Mouse (Mus musculus): Measurements from ENCODE around the gene Htr3b. TPM values are rescaled to one million over a fixed set of nuclear protein-coding genes. Genes with fewer than 3 reads are reported as not detected.
"Not testable (repeated sequence)": the region's sequence is repeated elsewhere in the genome, so short reads cannot be mapped to it uniquely, and the experiment has no call there.

Gene Htr3b
- polyA plus RNA-seq, 1 experiment from 2014 or later, result 0.36 TPM

GRCm38 (mm10) chr9:48984845-48985707 lies 20.3 kb upstream of the Htr3b start, which contains the start of gene Usp28:
Usp28 (plus strand) TSS chr9:48985375.
- peak within 1 kb of the TSS; percentile 63 for H3K9ac ChIP-seq (replicated peaks; ENCODE audit: low read depth, low read length)
- H3K36me3 ChIP-seq (ENCODE audit: control insufficient read depth, insufficient read depth, low read length), result no peaks in the 10 kb centered on the region
- H3K27me3 ChIP-seq (ENCODE audit: control insufficient read depth, insufficient read depth, low read length), result no peaks in the 10 kb centered on the region
- peaks cover 13% of the 10 kb centered on the region; the same call in 1 of the 2 replicates for H3K4me1 ChIP-seq (ENCODE audit: control insufficient read depth, insufficient read depth, low read length)
- peak; percentile 95 for ATAC-seq (ENCODE audit: insufficient number of reproducible peaks, insufficient read depth, low FRiP score, low read depth)
- peak within 1 kb of the TSS; percentile 71 for H3K4me3 ChIP-seq (ENCODE audit: low read depth, low read length)
- WGBS, result under 1% methylated on average over 89 of the region's 94 CpGs
- peak within 1 kb of the TSS; percentile 64 for H3K4me2 ChIP-seq (replicated peaks; ENCODE audit: low read depth, low read length)
- H3K9me3 ChIP-seq (ENCODE audit: control insufficient read depth, low read depth, low read length), result no peaks in the 10 kb centered on the region
- peak within 1 kb of the TSS; percentile 84 for H3K27ac ChIP-seq (ENCODE audit: low read length)

- Histone ChIP-seq H3K36me3 (ENCODE audit: control insufficient read depth, insufficient read depth, low read length) (no peaks in the 10 kb centered on the region), H3K4me2 (replicated peaks; ENCODE audit: low read depth, low read length) (peak overlapping the region; percentile 64), H3K9me3 (ENCODE audit: control insufficient read depth, low read depth, low read length) (no peaks in the 10 kb centered on the region), H3K4me1 (ENCODE audit: control insufficient read depth, insufficient read depth, low read length) (peaks cover 13% of the 10 kb centered on the region; the same call in 1 of the 2 replicates), H3K4me3 (ENCODE audit: low read depth, low read length) (peak overlapping the region; percentile 71), H3K27me3 (ENCODE audit: control insufficient read depth, insufficient read depth, low read length) (no peaks in the 10 kb centered on the region), H3K9ac (replicated peaks; ENCODE audit: low read depth, low read length) (peak overlapping the region; percentile 61), H3K27ac (ENCODE audit: low read length) (peak overlapping the region; percentile 84)
- no peak for ATAC-seq (ENCODE audit: insufficient number of reproducible peaks, insufficient read depth, low FRiP score, low read depth)
- 18% methylated on average over 8 of the region's 8 CpGs for WGBS
Measured at GRCm38 (mm10) chr9:48984320-48984844, 19.6 kb upstream of the Htr3b start.

GRCm38 (mm10) chr9:48983801-48984200 lies 19.0 kb upstream of the Htr3b start:
- H3K4me1 ChIP-seq (ENCODE audit: control insufficient read depth, insufficient read depth, low read length), result peaks cover 13% of the 10 kb centered on the region; the same call in 1 of the 2 replicates
- H3K36me3 ChIP-seq (ENCODE audit: control insufficient read depth, insufficient read depth, low read length); H3K9me3 ChIP-seq (ENCODE audit: control insufficient read depth, low read depth, low read length); H3K9ac ChIP-seq (replicated peaks; ENCODE audit: low read depth, low read length); H3K27me3 ChIP-seq (ENCODE audit: control insufficient read depth, insufficient read depth, low read length); ATAC-seq (ENCODE audit: insufficient number of reproducible peaks, insufficient read depth, low FRiP score, low read depth); H3K4me3 ChIP-seq (ENCODE audit: low read depth, low read length); H3K27ac ChIP-seq (ENCODE audit: low read length): not testable (repeated sequence)
- WGBS, result 95% methylated on average over 6 of the region's 6 CpGs
- H3K4me2 ChIP-seq (replicated peaks; ENCODE audit: low read depth, low read length), result peak overlapping the region; percentile 64; the same call in 1 of the 2 replicates

- H3K4me1 ChIP-seq (ENCODE audit: control insufficient read depth, insufficient read depth, low read length), result peaks cover 2% of the 10 kb centered on the region; the same call in 1 of the 2 replicates
- ATAC-seq (ENCODE audit: insufficient number of reproducible peaks, insufficient read depth, low FRiP score, low read depth), result no peak
- H3K4me2 ChIP-seq (replicated peaks; ENCODE audit: low read depth, low read length), result no peak overlapping the region
- no peak overlapping the region for H3K9ac ChIP-seq (replicated peaks; ENCODE audit: low read depth, low read length)
- no peak overlapping the region for H3K4me3 ChIP-seq (ENCODE audit: low read depth, low read length)
- no peaks in the 10 kb centered on the region for H3K9me3 ChIP-seq (ENCODE audit: control insufficient read depth, low read depth, low read length)
- H3K27ac ChIP-seq (ENCODE audit: low read length), result no peak overlapping the region
- H3K27me3 ChIP-seq (ENCODE audit: control insufficient read depth, insufficient read depth, low read length), result no peaks in the 10 kb centered on the region
- no peaks in the 10 kb centered on the region for H3K36me3 ChIP-seq (ENCODE audit: control insufficient read depth, insufficient read depth, low read length)
Measured at GRCm38 (mm10) chr9:48981827-48982226, 17.0 kb upstream of the Htr3b start.

GRCm38 (mm10) chr9:48980781-48981180 lies 16.0 kb upstream of the Htr3b start:
- H3K27me3 ChIP-seq (ENCODE audit: control insufficient read depth, insufficient read depth, low read length), result no peaks in the 10 kb centered on the region
- H3K36me3 ChIP-seq (ENCODE audit: control insufficient read depth, insufficient read depth, low read length), result no peaks in the 10 kb centered on the region
- no peak overlapping the region for H3K9ac ChIP-seq (replicated peaks; ENCODE audit: low read depth, low read length)
- WGBS, result 78% methylated on average over 3 of the region's 3 CpGs
- no peak overlapping the region for H3K4me2 ChIP-seq (replicated peaks; ENCODE audit: low read depth, low read length)
- H3K4me1 ChIP-seq (ENCODE audit: control insufficient read depth, insufficient read depth, low read length), result no peaks in the 10 kb centered on the region
- H3K27ac ChIP-seq (ENCODE audit: low read length), result no peak overlapping the region
- no peak for ATAC-seq (ENCODE audit: insufficient number of reproducible peaks, insufficient read depth, low FRiP score, low read depth)
- H3K4me3 ChIP-seq (ENCODE audit: low read depth, low read length), result no peak overlapping the region
- H3K9me3 ChIP-seq (ENCODE audit: control insufficient read depth, low read depth, low read length), result no peaks in the 10 kb centered on the region

GRCm38 (mm10) chr9:48980371-48980770 lies 15.6 kb upstream of the Htr3b start:
- Histone ChIP-seq H3K4me2 (replicated peaks; ENCODE audit: low read depth, low read length) (no peak overlapping the region), H3K9ac (replicated peaks; ENCODE audit: low read depth, low read length) (no peak overlapping the region), H3K4me1 (ENCODE audit: control insufficient read depth, insufficient read depth, low read length) (no peaks in the 10 kb centered on the region), H3K27ac (ENCODE audit: low read length) (no peak overlapping the region), H3K4me3 (ENCODE audit: low read depth, low read length) (no peak overlapping the region), H3K36me3 (ENCODE audit: control insufficient read depth, insufficient read depth, low read length) (no peaks in the 10 kb centered on the region), H3K9me3 (ENCODE audit: control insufficient read depth, low read depth, low read length) (no peaks in the 10 kb centered on the region), H3K27me3 (ENCODE audit: control insufficient read depth, insufficient read depth, low read length) (no peaks in the 10 kb centered on the region)
- 70% methylated on average over 5 of the region's 5 CpGs for WGBS
- no peak for ATAC-seq (ENCODE audit: insufficient number of reproducible peaks, insufficient read depth, low FRiP score, low read depth)

- no peak overlapping the region for H3K4me3 ChIP-seq (ENCODE audit: low read depth, low read length)
- no peaks in the 10 kb centered on the region for H3K9me3 ChIP-seq (ENCODE audit: control insufficient read depth, low read depth, low read length)
- WGBS, result 69% methylated on average over 6 of the region's 6 CpGs
- no peaks in the 10 kb centered on the region for H3K36me3 ChIP-seq (ENCODE audit: control insufficient read depth, insufficient read depth, low read length)
- H3K4me1 ChIP-seq (ENCODE audit: control insufficient read depth, insufficient read depth, low read length), result no peaks in the 10 kb centered on the region
- H3K27ac ChIP-seq (ENCODE audit: low read length), result no peak overlapping the region
- no peak overlapping the region for H3K9ac ChIP-seq (replicated peaks; ENCODE audit: low read depth, low read length)
- no peaks in the 10 kb centered on the region for H3K27me3 ChIP-seq (ENCODE audit: control insufficient read depth, insufficient read depth, low read length)
- H3K4me2 ChIP-seq (replicated peaks; ENCODE audit: low read depth, low read length), result no peak overlapping the region
- no peak for ATAC-seq (ENCODE audit: insufficient number of reproducible peaks, insufficient read depth, low FRiP score, low read depth)
Measured at GRCm38 (mm10) chr9:48976661-48977355, 12.0 kb upstream of the Htr3b start.

GRCm38 (mm10) chr9:48972494-48972893 lies 7.7 kb upstream of the Htr3b start:
- H3K27me3 ChIP-seq (ENCODE audit: control insufficient read depth, insufficient read depth, low read length), result no peaks in the 10 kb centered on the region
- ATAC-seq (ENCODE audit: insufficient number of reproducible peaks, insufficient read depth, low FRiP score, low read depth), result no peak
- WGBS, result 30% methylated on average over 3 of the region's 3 CpGs
- no peak overlapping the region for H3K4me2 ChIP-seq (replicated peaks; ENCODE audit: low read depth, low read length)
- no peak overlapping the region for H3K27ac ChIP-seq (ENCODE audit: low read length)
- H3K4me3 ChIP-seq (ENCODE audit: low read depth, low read length), result no peak overlapping the region
- no peaks in the 10 kb centered on the region for H3K4me1 ChIP-seq (ENCODE audit: control insufficient read depth, insufficient read depth, low read length)
- H3K9me3 ChIP-seq (ENCODE audit: control insufficient read depth, low read depth, low read length), result no peaks in the 10 kb centered on the region
- no peaks in the 10 kb centered on the region for H3K36me3 ChIP-seq (ENCODE audit: control insufficient read depth, insufficient read depth, low read length)
- no peak overlapping the region for H3K9ac ChIP-seq (replicated peaks; ENCODE audit: low read depth, low read length)
